Mouse (Mus musculus): Measurements from ENCODE around the gene Ing5.
"Not testable (repeated sequence)": the region's sequence is repeated elsewhere in the genome, so short reads cannot be mapped to it uniquely, and the experiment has no call there.

The Ing5 gene

GRCm38 (mm10) chr1:93810011-93810410, 6.2 kb downstream of the Ing5 start:
- no peak for DNase-seq (ENCODE audit: inconsistent age in 2 of 2, low spot score in 1 of 2)

- no peak for DNase-seq (ENCODE audit: inconsistent age in 2 of 2, low spot score in 1 of 2)
These were observed 7.8 kb downstream of the Ing5 start for GRCm38 (mm10) chr1:93811495-93812039.

- DNase-seq (ENCODE audit: inconsistent age in 2 of 2, low spot score in 1 of 2): peak; percentile 45 to 71
These were observed 14.2 kb downstream of the Ing5 start for GRCm38 (mm10) chr1:93817823-93818532.

- DNase-seq (ENCODE audit: inconsistent age in 2 of 2, low spot score in 1 of 2): peak; percentile 57 to 75
These were observed 15.0 kb downstream of the Ing5 start for GRCm38 (mm10) chr1:93818722-93819121.

GRCm38 (mm10) chr1:93823796-93824495, 20.2 kb downstream of the Ing5 start:
- peak in 1 of 2 experiments; percentile 16 for DNase-seq (ENCODE audit: inconsistent age in 2 of 2, low spot score in 1 of 2)

GRCm38 (mm10) chr1:93824609-93825008, 20.8 kb downstream of the Ing5 start, which contains the start of gene D2hgdh:
TSS of gene D2hgdh (plus strand) at chr1:93824909.
- DNase-seq (ENCODE audit: inconsistent age in 2 of 2, low spot score in 1 of 2): no peak

GRCm38 (mm10) chr1:93825105-93825674, 21.4 kb downstream of the Ing5 start:
- DNase-seq (ENCODE audit: inconsistent age in 2 of 2, low spot score in 1 of 2): peak; percentile 96 to 99

GRCm38 (mm10) chr1:93825771-93826539, 22.2 kb downstream of the Ing5 start:
- DNase-seq (ENCODE audit: inconsistent age in 2 of 2, low spot score in 1 of 2): peak in 1 of 2 experiments; percentile 44

GRCm38 (mm10) chr1:93826540-93826835, 22.7 kb downstream of the Ing5 start:
- peak; percentile 45 to 64 for DNase-seq (ENCODE audit: inconsistent age in 2 of 2, low spot score in 1 of 2)

GRCm38 (mm10) chr1:93832754-93833360, 29.1 kb downstream of the Ing5 start:
- DNase-seq (ENCODE audit: inconsistent age in 2 of 2, low spot score in 1 of 2): peak in 1 of 2 experiments; percentile 62

- DNase-seq (ENCODE audit: inconsistent age in 2 of 2, low spot score in 1 of 2): peak; percentile 11 to 37
These were observed 30.9 kb downstream of the Ing5 start for GRCm38 (mm10) chr1:93834671-93835150.

GRCm38 (mm10) chr1:93835211-93835610, 31.4 kb downstream of the Ing5 start:
- peak; percentile 21 to 37 for DNase-seq (ENCODE audit: inconsistent age in 2 of 2, low spot score in 1 of 2)

GRCm38 (mm10) chr1:93835876-93836531, 32.2 kb downstream of the Ing5 start:
- peak in 1 of 2 experiments; percentile 72 for DNase-seq (ENCODE audit: inconsistent age in 2 of 2, low spot score in 1 of 2)

GRCm38 (mm10) chr1:93836532-93836913, 32.8 kb downstream of the Ing5 start:
- DNase-seq (ENCODE audit: inconsistent age in 2 of 2, low spot score in 1 of 2): peak in 1 of 2 experiments; percentile 21

GRCm38 (mm10) chr1:93837335-93837734, 33.6 kb downstream of the Ing5 start:
- DNase-seq (ENCODE audit: inconsistent age in 2 of 2, low spot score in 1 of 2): peak in 1 of 2 experiments; percentile 17

GRCm38 (mm10) chr1:93838569-93838968, 34.8 kb downstream of the Ing5 start:
- peak in 1 of 2 experiments; percentile 21 for DNase-seq (ENCODE audit: inconsistent age in 2 of 2, low spot score in 1 of 2)

- DNase-seq (ENCODE audit: inconsistent age in 2 of 2, low spot score in 1 of 2): not testable (repeated sequence)
These were observed 42.1 kb downstream of the Ing5 start for GRCm38 (mm10) chr1:93845766-93846366.

- DNase-seq (ENCODE audit: inconsistent age in 2 of 2, low spot score in 1 of 2): peak in 1 of 2 experiments; percentile 9
These were observed 52.0 kb downstream of the Ing5 start for GRCm38 (mm10) chr1:93855790-93856189.

- peak in 1 of 2 experiments; percentile 21 for DNase-seq (ENCODE audit: inconsistent age in 2 of 2, low spot score in 1 of 2)
These were observed 53.6 kb downstream of the Ing5 start for GRCm38 (mm10) chr1:93857370-93857769.
